Mouse (Mus musculus): ENCODE results near the gene Tsku.

The Tsku gene

GRCm38 (mm10) chr7:98361063-98361652, at the start of gene Tsku:
TSS of gene Tsku (minus strand) at chr7:98361328.
- in situ Hi-C loops (cut with MboI, MseI), result no loop called here

- in situ Hi-C loops (cut with MboI, MseI), result no loop called here
Observed at GRCm38 (mm10) chr7:98407615-98408014, 46.5 kb upstream of the Tsku start.

GRCm38 (mm10) chr7:98403996-98404395, 42.9 kb upstream of the Tsku start:
- in situ Hi-C loops (cut with MboI, MseI), result no loop called here

- in situ Hi-C loops (cut with MboI, MseI), result no loop called here
Observed at GRCm38 (mm10) chr7:98402582-98403574, 41.8 kb upstream of the Tsku start.

GRCm38 (mm10) chr7:98392466-98393201, 31.5 kb upstream of the Tsku start:
- in situ Hi-C loops (cut with MboI, MseI), result no loop called here

- in situ Hi-C loops (cut with MboI, MseI), result no loop called here
Observed at GRCm38 (mm10) chr7:98391351-98391936, 30.3 kb upstream of the Tsku start.

GRCm38 (mm10) chr7:98390486-98390885, 29.4 kb upstream of the Tsku start:
- in situ Hi-C loops (cut with MboI, MseI), result no loop called here

- in situ Hi-C loops (cut with MboI, MseI), result no loop called here
Observed at GRCm38 (mm10) chr7:98389656-98390055, 28.5 kb upstream of the Tsku start.

- in situ Hi-C loops (cut with MboI, MseI), result no loop called here
Observed at GRCm38 (mm10) chr7:98388881-98389501, 27.9 kb upstream of the Tsku start.

- in situ Hi-C loops (cut with MboI, MseI), result no loop called here
Observed at GRCm38 (mm10) chr7:98387201-98387600, 26.1 kb upstream of the Tsku start.

- in situ Hi-C loops (cut with MboI, MseI), result no loop called here
Observed at GRCm38 (mm10) chr7:98385168-98385567, 24.0 kb upstream of the Tsku start.

GRCm38 (mm10) chr7:98383337-98383736, 22.2 kb upstream of the Tsku start:
- in situ Hi-C loops (cut with MboI, MseI), result no loop called here

GRCm38 (mm10) chr7:98382784-98383183, 21.7 kb upstream of the Tsku start:
- in situ Hi-C loops (cut with MboI, MseI), result no loop called here

- in situ Hi-C loops (cut with MboI, MseI), result no loop called here
Observed at GRCm38 (mm10) chr7:98380224-98380925, 19.2 kb upstream of the Tsku start.

GRCm38 (mm10) chr7:98379232-98379631, 18.1 kb upstream of the Tsku start:
- in situ Hi-C loops (cut with MboI, MseI), result no loop called here

- in situ Hi-C loops (cut with MboI, MseI), result no loop called here
Observed at GRCm38 (mm10) chr7:98377257-98377656, 16.1 kb upstream of the Tsku start.

GRCm38 (mm10) chr7:98371161-98371560, 10.0 kb upstream of the Tsku start:
- in situ Hi-C loops (cut with MboI, MseI), result no loop called here

GRCm38 (mm10) chr7:98369762-98370369, 8.7 kb upstream of the Tsku start:
- in situ Hi-C loops (cut with MboI, MseI), result no loop called here

- in situ Hi-C loops (cut with MboI, MseI), result no loop called here
Observed at GRCm38 (mm10) chr7:98361662-98362061, 534 bp upstream of the Tsku start.

- in situ Hi-C loops (cut with MboI, MseI), result no loop called here
Observed at GRCm38 (mm10) chr7:98360621-98360990, 522 bp downstream of the Tsku start.
